Mouse (Mus musculus): ENCODE measurements at regions not wholly inside any gene's neighbourhood (a gene's known extent, or its start where the extent isn't known, plus 50 kb on each side); places are given as distances from the start of the nearest gene placed in this dataset.
A peak's percentile ranks its signal among the peaks of the same experiment; 100 is the strongest.

- peak; percentile 10 for DNase-seq
These were observed 226.9 kb downstream of the Ar start for GRCm38 (mm10) chrX:98375437-98375836.

GRCm38 (mm10) chrX:98380247-98380905 is 231.8 kb downstream of the Ar start:
- DNase-seq, result peak; percentile 82

DNA sequence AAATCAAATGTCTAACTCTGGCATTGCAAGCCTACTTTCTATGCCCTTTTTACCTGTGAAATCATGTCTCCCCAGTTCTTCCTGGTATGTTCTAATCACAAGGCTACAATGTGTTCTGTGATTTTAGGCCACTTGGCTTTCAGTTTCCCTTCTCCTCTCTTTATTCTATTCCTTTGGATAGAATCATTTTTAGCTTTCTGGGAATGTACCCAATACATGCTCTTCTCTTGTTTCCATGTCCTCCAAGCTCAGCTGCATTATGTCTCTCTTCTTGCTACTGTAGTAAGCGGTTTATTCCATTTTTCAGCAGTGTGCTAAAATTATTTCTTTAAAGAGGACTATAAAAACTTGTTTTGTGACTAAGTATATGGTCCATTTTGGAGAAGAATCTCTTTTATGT is 235.4 kb downstream of the Ar start:
- no peak for DNase-seq

DNA sequence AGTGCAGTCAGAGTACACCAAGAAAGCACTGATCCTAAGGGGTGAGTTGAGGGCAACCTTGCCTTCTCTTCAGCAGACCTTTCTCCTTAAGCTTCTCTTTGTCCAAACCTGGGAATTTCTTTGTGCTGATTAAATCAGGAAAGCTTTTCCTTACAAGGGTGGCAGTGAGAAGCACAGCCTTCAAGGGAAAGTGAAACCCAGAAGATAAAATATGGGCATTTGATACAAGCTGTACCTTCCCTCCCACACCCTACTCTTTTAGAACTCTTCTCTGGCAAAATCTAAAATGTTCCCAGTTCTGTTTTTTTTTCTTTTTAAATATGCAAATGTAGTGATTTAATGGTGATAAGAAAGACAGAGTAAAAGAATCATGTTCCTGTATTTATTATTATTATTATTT is 243.8 kb downstream of the Ar start:
- no peak for DNase-seq

DNA sequence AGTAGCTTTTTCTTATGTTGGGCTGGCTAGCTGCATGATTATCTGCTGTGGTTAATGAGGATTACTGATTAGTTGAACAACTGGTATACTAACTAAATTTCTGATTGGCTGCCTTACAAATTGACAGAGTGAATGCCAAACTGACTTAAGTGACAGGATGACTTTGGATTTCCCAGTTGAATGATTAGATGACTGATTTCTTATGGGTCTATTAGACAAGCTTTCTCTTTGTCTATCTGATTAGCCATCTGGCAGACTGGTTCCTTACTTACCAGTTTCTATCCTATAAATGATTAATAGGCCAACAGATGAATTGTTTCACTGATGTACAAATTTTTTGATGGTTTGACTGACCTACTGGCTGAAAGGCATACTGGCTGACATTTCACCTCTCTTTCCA is 260.5 kb downstream of the Ar start:
- DNase-seq, result no peak

DNA sequence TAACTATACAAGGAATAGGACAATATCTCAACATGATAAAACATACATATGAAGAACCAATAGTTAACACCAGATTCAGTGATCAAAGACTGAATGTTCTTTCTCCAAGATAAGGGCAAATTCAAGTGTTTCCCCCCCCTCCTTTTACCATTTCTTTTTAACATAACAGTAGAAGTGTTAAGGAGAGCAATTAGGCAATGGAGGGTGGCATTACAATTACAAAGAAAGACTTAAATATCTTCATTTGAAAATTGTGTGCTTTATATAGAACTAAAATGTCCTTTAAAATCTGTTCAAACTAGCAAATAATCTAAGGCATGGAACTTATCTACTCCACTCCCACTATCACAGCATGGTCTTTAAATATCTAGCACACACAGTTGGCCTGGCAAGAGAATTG is 270.9 kb downstream of the Ar start:
- DNase-seq, result no peak

DNA sequence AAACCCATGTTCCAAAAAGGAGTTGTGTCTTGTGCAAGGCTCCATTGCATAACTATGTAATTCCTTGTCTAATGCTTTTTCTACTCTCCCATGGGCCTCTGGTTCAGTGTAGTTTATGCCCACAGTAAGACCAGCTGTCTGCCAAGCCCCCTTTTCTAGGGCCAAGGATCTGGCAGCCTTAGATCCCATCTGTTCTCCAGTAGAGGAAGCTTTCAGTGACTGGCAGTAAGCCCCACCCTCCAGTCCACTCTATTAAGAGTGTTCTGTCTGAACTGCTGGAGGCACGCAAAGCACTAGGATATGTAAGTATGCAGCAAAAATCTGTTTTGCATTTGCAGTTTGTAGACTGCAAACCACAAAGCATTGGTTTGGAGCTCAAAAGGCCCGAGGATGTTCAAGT is 303.5 kb downstream of the Ar start:
- DNase-seq, result no peak

DNA sequence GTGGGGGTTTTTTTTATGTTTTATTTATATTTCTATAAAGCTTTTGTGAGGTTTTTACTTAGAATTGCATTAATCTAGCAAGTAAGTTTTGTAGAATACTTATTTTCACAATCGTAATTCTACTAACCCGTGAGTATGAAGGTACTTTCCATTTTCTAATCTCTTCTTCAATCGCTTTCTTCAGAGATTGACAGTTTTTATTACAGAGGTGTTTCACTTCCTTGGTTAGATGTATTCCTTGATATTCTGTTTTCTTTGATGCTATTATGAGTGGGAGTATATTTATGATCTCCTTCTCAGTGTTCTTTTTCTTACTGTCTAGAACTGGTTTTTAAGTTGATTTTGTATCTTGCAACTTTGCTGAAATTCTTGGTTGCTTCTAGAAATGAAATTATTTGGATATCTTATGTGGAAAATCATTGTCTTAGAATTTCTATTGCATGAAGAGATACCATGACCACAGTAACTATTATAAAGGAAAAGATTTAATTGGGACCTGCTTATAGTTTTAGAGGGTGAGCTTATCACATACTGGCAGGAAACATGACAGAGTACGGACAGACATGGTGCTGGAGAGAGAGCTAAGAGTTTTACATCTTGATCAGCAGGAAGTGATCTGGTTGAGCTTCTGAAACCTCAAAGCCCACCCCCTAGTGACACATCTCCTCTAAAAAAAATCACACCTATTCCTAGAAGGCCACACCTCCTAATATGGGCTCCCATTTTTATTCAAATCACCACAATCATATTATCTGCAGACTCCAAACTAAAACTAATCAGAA is 328.1 kb downstream of the Ar start:
- DNase-seq, result no peak

Measured in kidney, postnatal 10 days (tissue).